Mouse (Mus musculus) spleen, adult 12 weeks (tissue): ENCODE measurements around the gene Dcps.
"Not testable (repeated sequence)": the region's sequence is repeated elsewhere in the genome, so short reads cannot be mapped to it uniquely, and the experiment has no call there.

Experiments
- DNase-seq: peaks from one replicate; pipeline ENCODE4 v3.0.0; 2022; ENCODE audit warnings: low spot score

Dcps gene

GRCm38 (mm10) chr9:35176124-35176659 lies 331 bp upstream of the Dcps start:
- DNase-seq: no peak

GRCm38 (mm10) chr9:35173331-35173730 lies 2.5 kb downstream of the Dcps start:
- no peak for DNase-seq

- no peak for DNase-seq
These were observed 5.8 kb downstream of the Dcps start for GRCm38 (mm10) chr9:35170071-35170470.

- DNase-seq: no peak
These were observed 8.8 kb downstream of the Dcps start for GRCm38 (mm10) chr9:35166798-35167635.

GRCm38 (mm10) chr9:35166144-35166797 lies 9.6 kb downstream of the Dcps start:
- no peak for DNase-seq

GRCm38 (mm10) chr9:35164142-35164874 lies 11.6 kb downstream of the Dcps start:
- no peak for DNase-seq

GRCm38 (mm10) chr9:35163011-35163690 lies 12.7 kb downstream of the Dcps start:
- no peak for DNase-seq

- DNase-seq: no peak
These were observed 14.1 kb downstream of the Dcps start for GRCm38 (mm10) chr9:35161721-35162120.

GRCm38 (mm10) chr9:35160662-35161061 lies 15.2 kb downstream of the Dcps start:
- DNase-seq: no peak

- DNase-seq: no peak
These were observed 17.4 kb downstream of the Dcps start for GRCm38 (mm10) chr9:35158477-35158876.

- no peak for DNase-seq
These were observed 19.0 kb downstream of the Dcps start for GRCm38 (mm10) chr9:35156862-35157261.

- no peak for DNase-seq
These were observed 19.7 kb downstream of the Dcps start for GRCm38 (mm10) chr9:35156002-35156710.

GRCm38 (mm10) chr9:35152923-35153322 lies 22.9 kb downstream of the Dcps start:
- DNase-seq: no peak

- not testable (repeated sequence) for DNase-seq
These were observed 27.0 kb downstream of the Dcps start for GRCm38 (mm10) chr9:35148822-35149221.

GRCm38 (mm10) chr9:35147261-35147660 lies 28.6 kb downstream of the Dcps start:
- not testable (repeated sequence) for DNase-seq

GRCm38 (mm10) chr9:35145829-35146228 lies 30.0 kb downstream of the Dcps start:
- no peak for DNase-seq

- no peak for DNase-seq
These were observed 30.7 kb downstream of the Dcps start for GRCm38 (mm10) chr9:35145118-35145517.

- no peak for DNase-seq
These were observed 33.6 kb downstream of the Dcps start for GRCm38 (mm10) chr9:35142221-35142620.

GRCm38 (mm10) chr9:35139231-35139744 lies 36.6 kb downstream of the Dcps start:
- DNase-seq: no peak

- DNase-seq: no peak
These were observed 37.8 kb downstream of the Dcps start for GRCm38 (mm10) chr9:35138029-35138428.

- no peak for DNase-seq
These were observed 40.3 kb downstream of the Dcps start for GRCm38 (mm10) chr9:35135575-35135974.
